Mouse (Mus musculus) limb, embryonic 14.5 days (tissue): ENCODE results near the gene Emg1. TPM values are rescaled to one million over a fixed set of nuclear protein-coding genes. Genes with fewer than 3 reads are reported as not detected.

Experiments used
- ATAC-seq: fragments of 200-750 bp; cut with Nextera tagmentation; 2 replicates; pipeline ENCODE4 v1.8.0; 2017; ENCODE audit warnings: low read depth, moderate number of reproducible peaks, moderate TSS enrichment; ENCODE audit not compliant: low FRiP score
- DNase-seq: peaks from one replicate; pipeline ENCODE4 v3.0.0-alpha.2; 2015; ENCODE audit warnings: low spot score
- H3K27ac ChIP-seq: fragments of 300-500 bp; sonication (generic); replicated peaks from 2 replicates; pipeline ENCODE4 v1.5.1; 2014; ENCODE audit warnings: low read depth, mild to moderate bottlenecking, low read length, moderate library complexity, mixed read lengths
- H3K27me3 ChIP-seq: fragments of 300-500 bp; sonication (generic); 2 replicates; pipeline ENCODE4 v1.6.1; 2014; ENCODE audit warnings: low read length, mixed read lengths; ENCODE audit not compliant: control insufficient read depth, insufficient read depth
- H3K36me3 ChIP-seq: fragments of 300-500 bp; sonication (generic); 2 replicates; pipeline ENCODE4 v1.6.1; 2014; ENCODE audit warnings: mild to moderate bottlenecking, low read length, moderate library complexity, mixed read lengths; ENCODE audit not compliant: control insufficient read depth, insufficient read depth
- H3K4me1 ChIP-seq: fragments of 300-500 bp; sonication (generic); 2 replicates; pipeline ENCODE4 v1.6.1; 2014; ENCODE audit warnings: antibody characterized with exemption, low read length, mixed read lengths; ENCODE audit not compliant: control insufficient read depth, insufficient read depth
- H3K4me2 ChIP-seq: fragments of 300-500 bp; sonication (generic); replicated peaks from 2 replicates; pipeline ENCODE4 v1.6.1; 2014; ENCODE audit warnings: low read depth, mild to moderate bottlenecking, low read length, moderate library complexity; ENCODE audit not compliant: severe bottlenecking
- H3K4me3 ChIP-seq: fragments of 300-500 bp; sonication (generic); replicated peaks from 2 replicates; pipeline ENCODE4 v1.5.1; 2014; ENCODE audit warnings: low read length
- H3K9ac ChIP-seq: fragments of 300-500 bp; sonication (generic); 2 replicates; pipeline ENCODE4 v1.6.1; 2014; ENCODE audit warnings: mild to moderate bottlenecking, low read depth, low read length, moderate library complexity; ENCODE audit not compliant: severe bottlenecking
- H3K9me3 ChIP-seq: fragments of 300-500 bp; sonication (generic); 2 replicates; pipeline ENCODE4 v1.6.1; 2016; ENCODE audit warnings: low read length; ENCODE audit not compliant: control insufficient read depth
- POLR2A ChIP-seq: fragments of 200-500 bp; IDR thresholded peaks from 2 replicates; pipeline ENCODE4 v1.8.0; 2012; ENCODE audit warnings: inconsistent platforms, mild to moderate bottlenecking, moderate library complexity, borderline replicate concordance; ENCODE audit not compliant: insufficient read depth, insufficient read length; ENCODE audit errors: extremely low read depth
- WGBS: fragments of 180-500 bp; shearing (Covaris S2); extraction: QIAGEN DNeasy Blood & Tissue Kit; methylation state at CpG from one replicate; pipeline ENCODE4 v1.1.7; 2014; 5-methylcytosine and 5-hydroxymethylcytosine counted together
- polyA plus RNA-seq, 2 experiments: library from polyadenylated mRNA; depleted of rRNA in 1 of 2; stranded (reverse) in 1 of 2; unstranded in 1 of 2; fragments of >200 nt; fragmentation: Nextera tagmentation in 1 of 2; extraction: Ambion mirVana in 1 of 2; gene quantifications; 2 replicates each; pipeline versions ENCODE4 v1.2.1 to v1.2.3; 2012 to 2014

The Emg1 gene
- polyA plus RNA-seq, 2 experiments, result 148 to 185 TPM

GRCm38 (mm10) chr6:124757351-124757880 is 45.4 kb upstream of the Emg1 start:
- Histone ChIP-seq H3K4me1 (peaks cover 36% of the 10 kb centered on the region), H3K4me3 (peak overlapping the region; percentile 77), H3K36me3 (peaks cover 11% of the 10 kb centered on the region; the same call in 1 of the 2 replicates), H3K4me2 (peak overlapping the region; percentile 72), H3K27ac (peak overlapping the region; percentile 98), H3K9me3 (no peaks in the 10 kb centered on the region), H3K9ac (peak overlapping the region; percentile 93), H3K27me3 (no peaks in the 10 kb centered on the region)
- ATAC-seq (no peak), DNase-seq (no peak)
- 6% methylated on average over 5 of the region's 5 CpGs for WGBS
- no peak for TF ChIP-seq POLR2A

GRCm38 (mm10) chr6:124756652-124757350 is 44.8 kb upstream of the Emg1 start:
- H3K4me1 ChIP-seq, result peaks cover 36% of the 10 kb centered on the region
- under 1% methylated on average over 43 of the region's 54 CpGs for whole genome bisulfite sequencing
- peak; percentile 85 for DNase-seq
- H3K27ac ChIP-seq, result peak overlapping the region; percentile 98
- peak overlapping the region; percentile 77 for H3K4me3 ChIP-seq
- H3K9ac ChIP-seq, result peak overlapping the region; percentile 93
- no peaks in the 10 kb centered on the region for H3K27me3 ChIP-seq
- H3K9me3 ChIP-seq, result no peaks in the 10 kb centered on the region
- H3K4me2 ChIP-seq, result peak overlapping the region; percentile 72
- ATAC-seq, result peak; percentile 83
- peaks cover 11% of the 10 kb centered on the region; the same call in 1 of the 2 replicates for H3K36me3 ChIP-seq
- TF ChIP-seq POLR2A, result 0 out of 2 replicates have a peak, but pooled peaks have one; percentile 14

- Histone ChIP-seq H3K4me2 (peak within 1 kb of the TSS; percentile 72), H3K36me3 (peaks cover 11% of the 10 kb centered on the region; the same call in 1 of the 2 replicates), H3K9me3 (no peaks in the 10 kb centered on the region), H3K9ac (peak within 1 kb of the TSS; percentile 93), H3K4me3 (peak within 1 kb of the TSS; percentile 77), H3K27me3 (no peaks in the 10 kb centered on the region), H3K27ac (peak within 1 kb of the TSS; percentile 98), H3K4me1 (peaks cover 36% of the 10 kb centered on the region)
- no peak for TF ChIP-seq POLR2A
- under 1% methylated on average over 29 of the region's 100 CpGs for WGBS
- peak; percentile 66 for ATAC-seq
- DNase-seq, result peak; percentile 61
These were observed 44.0 kb upstream of the Emg1 start, which contains the start of the genes Gm45234 and Atn1 for GRCm38 (mm10) chr6:124755831-124756595. Gene Gm45234 (minus strand): TSS chr6:124756021. Gene Atn1 (minus strand): TSS chr6:124756524.

- peak overlapping the region; percentile 98 for H3K27ac ChIP-seq
- peak overlapping the region; percentile 93 for H3K9ac ChIP-seq
- peak overlapping the region; percentile 77 for H3K4me3 ChIP-seq
- ATAC-seq, result no peak
- H3K9me3 ChIP-seq, result no peaks in the 10 kb centered on the region
- no peaks in the 10 kb centered on the region for H3K27me3 ChIP-seq
- peaks cover 36% of the 10 kb centered on the region for H3K4me1 ChIP-seq
- no peak for TF ChIP-seq POLR2A
- H3K36me3 ChIP-seq, result peaks cover 12% of the 10 kb centered on the region
- 3% methylated on average over 3 of the region's 3 CpGs for WGBS
- DNase-seq, result no peak
- peak overlapping the region; percentile 72 for H3K4me2 ChIP-seq
These were observed 43.3 kb upstream of the Emg1 start for GRCm38 (mm10) chr6:124755306-124755705.

- ATAC-seq, result no peak
- H3K9me3 ChIP-seq, result no peaks in the 10 kb centered on the region
- peaks cover 32% of the 10 kb centered on the region for H3K4me1 ChIP-seq
- peaks cover 27% of the 10 kb centered on the region for H3K36me3 ChIP-seq
- WGBS, result 86% methylated on average over 2 of the region's 2 CpGs
- H3K4me3 ChIP-seq, result 0 out of 2 replicates have a peak overlapping the region, but pooled peaks have one; percentile 3
- DNase-seq, result no peak
- no peak overlapping the region; the same call in 1 of the 2 replicates for H3K4me2 ChIP-seq
- no peak overlapping the region for H3K9ac ChIP-seq
- no peak for TF ChIP-seq POLR2A
- H3K27me3 ChIP-seq, result no peaks in the 10 kb centered on the region
- no peak overlapping the region for H3K27ac ChIP-seq
These were observed 41.9 kb upstream of the Emg1 start for GRCm38 (mm10) chr6:124753861-124754260.
